Mouse (Mus musculus) liver, embryonic 11.5 days (tissue): Measurements from ENCODE around the gene Cdc40. TPM values are rescaled to one million over a fixed set of nuclear protein-coding genes. Genes with fewer than 3 reads are reported as not detected.

ENCODE experiments used
- polyA plus RNA-seq: library from polyadenylated mRNA; unstranded; fragments of >200 nt; fragmentation: Nextera tagmentation; extraction: Ambion mirVana; gene quantifications from 2 replicates; pipeline ENCODE4 v1.2.1, GENCODE M21; 2014

Cdc40 gene
- polyA plus RNA-seq, 1 experiment from 2014 or later: 33.8 TPM

Other genes with a start within 250 kb of the Cdc40 start
- 1.1 and 1.7 TPM in 2 replicates for gene Mettl24, start 200.0 kb downstream of the Cdc40 start, polyA plus RNA-seq
- 11.3 and 13.8 TPM in 2 replicates for gene Wasf1, start 164 bp upstream of the Cdc40 start, polyA plus RNA-seq
- gene Gpr6, start 189.0 kb upstream of the Cdc40 start, polyA plus RNA-seq: not detected in 2 replicates